Mouse (Mus musculus) midbrain, embryonic 16.5 days (tissue): Measurements from ENCODE around the gene Olfr849. TPM values are rescaled to one million over a fixed set of nuclear protein-coding genes. Genes with fewer than 3 reads are reported as not detected.

Experiments used
- ATAC-seq: fragments of 200-750 bp; cut with Nextera tagmentation; 2 replicates; pipeline ENCODE4 v1.8.0; 2017; ENCODE audit warnings: moderate TSS enrichment
- H3K27ac ChIP-seq: fragments of 300-500 bp; sonication (generic); 2 replicates; pipeline ENCODE4 v1.5.1; 2014; ENCODE audit warnings: mild to moderate bottlenecking, low read length, mixed read lengths
- H3K27me3 ChIP-seq: fragments of 300-500 bp; sonication (generic); 2 replicates; pipeline ENCODE4 v1.6.1; 2014; ENCODE audit warnings: low read depth, low read length, mixed read lengths; ENCODE audit not compliant: control insufficient read depth, insufficient read depth
- H3K36me3 ChIP-seq: fragments of 300-500 bp; sonication (generic); 2 replicates; pipeline ENCODE4 v1.6.1; 2014; ENCODE audit warnings: mild to moderate bottlenecking, low read length, moderate library complexity, mixed read lengths; ENCODE audit not compliant: control insufficient read depth, insufficient read depth
- H3K4me1 ChIP-seq: fragments of 300-500 bp; sonication (generic); 2 replicates; pipeline ENCODE4 v1.6.1; 2014; ENCODE audit warnings: mild to moderate bottlenecking, low read length, mixed read lengths; ENCODE audit not compliant: control insufficient read depth, insufficient read depth
- H3K4me2 ChIP-seq: fragments of 300-500 bp; sonication (generic); 2 replicates; pipeline ENCODE4 v1.6.1; 2014; ENCODE audit warnings: mild to moderate bottlenecking, low read length, mixed read lengths
- H3K4me3 ChIP-seq: fragments of 300-500 bp; sonication (generic); 2 replicates; pipeline ENCODE4 v1.5.1; 2014; ENCODE audit warnings: low read depth, mild to moderate bottlenecking, low read length, moderate library complexity, mixed read lengths
- H3K9ac ChIP-seq: fragments of 300-500 bp; sonication (generic); 2 replicates; pipeline ENCODE4 v1.6.1; 2014; ENCODE audit warnings: low read depth, low read length, mixed read lengths
- H3K9me3 ChIP-seq: fragments of 300-500 bp; sonication (generic); replicated peaks from 2 replicates; pipeline ENCODE4 v1.6.1; 2014; ENCODE audit warnings: mild to moderate bottlenecking, low read length, mixed read lengths; ENCODE audit not compliant: control insufficient read depth, poor library complexity, severe bottlenecking
- WGBS: fragments of 180-500 bp; shearing (Covaris S2); extraction: QIAGEN DNeasy Blood & Tissue Kit; methylation state at CpG from one replicate; pipeline ENCODE4 v1.1.7; 2014; 5-methylcytosine and 5-hydroxymethylcytosine counted together
- polyA plus RNA-seq: library from polyadenylated mRNA; unstranded; fragments of >200 nt; fragmentation: Nextera tagmentation; extraction: Ambion mirVana; gene quantifications from 2 replicates; pipeline ENCODE4 v1.2.1, GENCODE M21; 2015

Olfr849 gene
- polyA plus RNA-seq = not detected in 2 replicates

GRCm38 (mm10) chr9:19439966-19440365 is at the start of gene Olfr849:
Gene Olfr849 (plus strand): TSS chr9:19440266.
- H3K36me3 ChIP-seq = no peaks in the 10 kb centered on the region
- ATAC-seq = no peak
- peaks cover 20% of the 10 kb centered on the region for H3K9me3 ChIP-seq
- no peaks in the 10 kb centered on the region for H3K27me3 ChIP-seq
- H3K4me1 ChIP-seq = no peaks in the 10 kb centered on the region
- 81% methylated on average over 2 of the region's 2 CpGs for whole genome bisulfite sequencing
- no peak within 1 kb of the TSS for H3K4me3 ChIP-seq
- H3K9ac ChIP-seq = no peak within 1 kb of the TSS
- no peak within 1 kb of the TSS for H3K4me2 ChIP-seq
- H3K27ac ChIP-seq = no peak within 1 kb of the TSS

DNA sequence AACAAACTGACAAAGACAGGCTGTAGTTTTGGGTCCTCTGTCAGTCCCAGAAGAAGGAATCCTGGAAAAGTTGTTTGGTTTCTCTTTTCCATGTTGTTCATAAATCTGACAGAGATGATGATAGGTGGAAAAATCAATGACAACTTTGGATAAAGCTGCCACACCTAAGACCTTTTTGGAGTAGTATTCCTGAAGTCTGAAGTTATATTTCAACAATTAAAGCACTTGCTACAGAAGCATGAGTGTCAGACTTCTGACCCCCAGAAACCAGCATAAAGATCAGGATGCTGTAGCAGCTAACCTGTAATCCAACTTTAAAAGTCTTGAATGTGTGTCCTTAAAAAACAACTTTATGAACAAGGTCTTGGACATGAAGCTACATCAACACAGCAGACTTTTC is 38.1 kb downstream of the Olfr849 start, which contains the start of gene Olfr850:
Gene Olfr850 (minus strand): TSS at position 101 of the 400 bp plus-strand sequence.
- H3K4me1 ChIP-seq = no peaks in the 10 kb centered on the region
- H3K27me3 ChIP-seq = no peaks in the 10 kb centered on the region
- no peaks in the 10 kb centered on the region for H3K36me3 ChIP-seq
- ATAC-seq = no peak
- no peak within 1 kb of the TSS for H3K4me3 ChIP-seq
- H3K27ac ChIP-seq = no peak within 1 kb of the TSS
- H3K9me3 ChIP-seq = no peaks in the 10 kb centered on the region; the same call in 1 of the 2 replicates
- H3K9ac ChIP-seq = no peak within 1 kb of the TSS
- no peak within 1 kb of the TSS for H3K4me2 ChIP-seq

DNA sequence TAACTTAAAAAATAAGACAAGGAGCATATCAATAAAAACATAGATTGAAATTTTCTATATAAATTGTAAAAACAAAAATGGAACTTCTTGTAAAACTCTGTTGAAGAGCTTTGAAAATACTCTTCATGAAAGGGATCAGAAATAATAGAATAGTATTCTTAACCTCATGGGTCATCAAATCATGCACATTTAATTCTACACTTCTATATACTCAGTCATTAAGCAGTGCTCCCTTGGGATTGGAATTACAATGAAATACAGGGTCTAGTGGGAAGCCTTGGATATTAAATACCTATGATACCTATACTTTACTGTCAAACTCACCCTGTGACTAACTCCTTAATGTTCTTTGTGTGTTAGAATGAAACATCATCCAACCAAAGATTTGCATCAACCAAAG is 52.9 kb downstream of the Olfr849 start, which contains the start of gene Olfr851:
Gene Olfr851 (plus strand): TSS at position 301 of the 400 bp plus-strand sequence.
- Histone ChIP-seq H3K27me3 (no peaks in the 10 kb centered on the region), H3K36me3 (no peaks in the 10 kb centered on the region), H3K9me3 (peaks cover 7% of the 10 kb centered on the region), H3K4me3 (no peak within 1 kb of the TSS), H3K27ac (no peak within 1 kb of the TSS), H3K4me2 (no peak within 1 kb of the TSS), H3K4me1 (no peaks in the 10 kb centered on the region), H3K9ac (no peak within 1 kb of the TSS)
- ATAC-seq = no peak

Other genes with a start within 250 kb of the Olfr849 start
- not detected in 2 replicates for gene Olfr843, start 188.3 kb upstream of the Olfr849 start, polyA plus RNA-seq
- gene Olfr844, start 123.9 kb upstream of the Olfr849 start, polyA plus RNA-seq = not detected in 2 replicates
- not detected in 2 replicates for gene Olfr845, start 103.8 kb upstream of the Olfr849 start, polyA plus RNA-seq
- gene Olfr846, start 76.3 kb upstream of the Olfr849 start, polyA plus RNA-seq = not detected in 2 replicates
- gene Olfr847, start 61.6 kb upstream of the Olfr849 start, polyA plus RNA-seq = not detected in 2 replicates
- gene Olfr850, start 38.0 kb downstream of the Olfr849 start, polyA plus RNA-seq = not detected in 2 replicates
- not detected in 2 replicates for gene Olfr851, start 53.0 kb downstream of the Olfr849 start, polyA plus RNA-seq
- gene Olfr853, start 100.8 kb downstream of the Olfr849 start, polyA plus RNA-seq = not detected in 2 replicates
- gene Olfr854, start 127.1 kb downstream of the Olfr849 start, polyA plus RNA-seq = not detected in 2 replicates
- gene Olfr855, start 142.4 kb downstream of the Olfr849 start, polyA plus RNA-seq = not detected in 2 replicates
- 38.1 and 43.9 TPM in 2 replicates for gene Zfp317, start 181.8 kb downstream of the Olfr849 start, polyA plus RNA-seq